In genomic region chr5:21168689-21169345, GRCm38 (mm10) we compare ENCODE assay signal across 8 mouse cellular contexts. TPM values are rescaled to one million over a fixed set of nuclear protein-coding genes. Genes with fewer than 3 reads are reported as not detected.
DNase-seq lines count a peak whose midpoint lies in the region; ATAC-seq and TF ChIP-seq lines count a peak whose summit lies in the region.

No protein-coding gene starts in this region.

- H3K9ac ChIP-seq in lung, postnatal 0 days (replicated peaks; ENCODE audit: low read depth) = no peak overlapping the region

- H3K36me3 ChIP-seq in lung, postnatal 0 days (ENCODE audit: insufficient read depth, low read length) = no peaks in the 10 kb centered on the region

- H3K4me1 ChIP-seq in lung, postnatal 0 days (ENCODE audit: insufficient read depth, low read depth, low read length) = no peaks in the 10 kb centered on the region

- DNase-seq in cerebellum, postnatal 25 days = peak; percentile 22 to 46
- no peak for DNase-seq in cerebellum, adult 9-10 months
- DNase-seq in lung, postnatal 0 days (ENCODE audit: low spot score) = peak; percentile 65
- no peak for DNase-seq in lung, postnatal 25 days (ENCODE audit: low spot score)
- DNase-seq in heart, postnatal 36 days = peak; percentile 21 to 33
- DNase-seq in lung, postnatal 4 days = peak; percentile 43 to 66
- no peak for DNase-seq in urinary bladder, adult 2 months (ENCODE audit: low spot score)
- DNase-seq in embryo, embryonic 10.5 days (ENCODE audit: low spot score) = no peak

- TF ChIP-seq CTCF in lung, postnatal 0 days (IDR thresholded peaks at IDR 0.05) = no peak

- intact Hi-C loops in heart, postnatal 36 days (cut with DNase I) = no loop called here

- no peak for TF ChIP-seq EP300 in lung, postnatal 0 days (IDR thresholded peaks at IDR 0.05)

- H3K4me2 ChIP-seq in lung, postnatal 0 days (replicated peaks; ENCODE audit: low read depth, low read length) = no peak overlapping the region

- H3K27ac ChIP-seq in lung, postnatal 0 days (ENCODE audit: low read length) = no peak overlapping the region

- 50% methylated on average over 8 of the region's 8 CpGs for WGBS in lung, postnatal 0 days

- no peaks in the 10 kb centered on the region for H3K27me3 ChIP-seq in lung, postnatal 0 days (replicated peaks; ENCODE audit: insufficient read depth, low read length)

- ATAC-seq in lung, postnatal 0 days = no peak

- H3K9me3 ChIP-seq in lung, postnatal 0 days (ENCODE audit: low read length) = no peaks in the 10 kb centered on the region

- no peak overlapping the region for H3K4me3 ChIP-seq in lung, postnatal 0 days (ENCODE audit: low read depth, low read length)

RNA-seq across cellular contexts. Expression of gene Gsap, which starts 17.2 kb away (rescaled TPM):
- 44.6 and 44.9 TPM in 2 replicates for polyA plus RNA-seq in lung, postnatal 0 days (2015; fragmentation: Nextera tagmentation; extraction: Ambion mirVana)
- 1 to 10 TPM; 4.2 to 4.5 TPM for total RNA-seq in heart, postnatal 36 days (2021)
- polyA plus RNA-seq in urinary bladder, adult 2 months (2012; rRNA removed) = 3.4 and 3.7 TPM in 2 replicates

Comparison
In these comparisons a context has a peak if more than half of its experiments do, and no peak if none do; other contexts are left out.
1. DNase-seq: peak in cerebellum, postnatal 25 days (2 of 2), lung, postnatal 0 days (single experiment), heart, postnatal 36 days (2 of 2) and lung, postnatal 4 days (2 of 2); none in cerebellum, adult 9-10 months (single experiment), lung, postnatal 25 days (single experiment), urinary bladder, adult 2 months (single experiment) and embryo, embryonic 10.5 days (single experiment).